Mouse (Mus musculus): ENCODE measurements at regions not wholly inside any gene's neighbourhood (a gene's known extent, or its start where the extent isn't known, plus 50 kb on each side); places are given as distances from the start of the nearest gene placed in this dataset.

- no peak for DNase-seq (ENCODE audit: low read depth, low spot score)
Observed at GRCm38 (mm10) chr12:30647511-30647910, 63.3 kb downstream of the Tmem18 start.

- no peak for DNase-seq (ENCODE audit: low read depth, low spot score)
Observed at GRCm38 (mm10) chr12:30651506-30651905, 67.3 kb downstream of the Tmem18 start.

- no peak for DNase-seq (ENCODE audit: low read depth, low spot score)
Observed at GRCm38 (mm10) chr12:30654347-30655075, 70.3 kb downstream of the Tmem18 start.

DNA sequence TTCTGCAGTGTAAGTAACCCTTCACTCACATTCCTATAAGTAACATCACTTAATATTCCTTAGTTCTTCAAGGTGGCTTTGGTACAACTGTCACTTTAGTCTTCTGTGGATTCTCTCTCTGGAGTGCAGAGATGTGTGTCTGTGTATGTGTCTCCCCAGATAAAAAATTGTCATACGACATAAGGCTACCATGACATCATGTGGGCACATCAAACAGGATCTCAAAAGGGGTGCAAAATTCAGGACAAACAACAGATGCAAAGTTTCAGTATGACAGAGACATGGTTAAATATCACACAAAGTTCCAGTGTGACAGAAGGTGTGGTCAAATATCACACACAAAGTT lies 70.8 kb downstream of the Tmem18 start:
- DNase-seq (ENCODE audit: low read depth, low spot score), result no peak

- peak; percentile 44 for DNase-seq (ENCODE audit: low read depth, low spot score)
Observed at GRCm38 (mm10) chr12:30678826-30679225, 94.6 kb downstream of the Tmem18 start.

- DNase-seq (ENCODE audit: low read depth, low spot score), result no peak
Observed at GRCm38 (mm10) chr12:30690038-30690437, 105.8 kb downstream of the Tmem18 start.

GRCm38 (mm10) chr12:30693540-30693939 lies 109.3 kb downstream of the Tmem18 start:
- peak; percentile 20 for DNase-seq (ENCODE audit: low read depth, low spot score)

DNA sequence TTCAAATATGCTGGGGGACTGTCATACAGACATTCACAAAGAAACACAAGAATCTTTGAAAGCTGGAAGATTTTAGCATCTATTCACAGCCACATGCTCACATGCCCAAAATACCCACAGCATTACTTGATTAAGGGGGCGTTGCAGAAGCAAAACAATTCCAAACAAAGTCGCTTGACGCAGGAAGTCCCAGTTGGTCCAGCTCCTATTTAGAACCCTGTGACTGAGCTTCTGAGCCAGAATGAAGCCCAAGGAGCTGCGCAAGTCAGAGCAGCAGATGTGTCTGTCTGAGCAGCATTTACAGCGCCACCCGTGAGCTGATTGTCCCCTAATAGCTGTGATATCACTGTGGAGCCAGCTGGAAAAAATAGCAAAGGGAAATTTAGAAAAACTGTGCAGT lies 114.0 kb downstream of the Tmem18 start:
- DNase-seq (ENCODE audit: low read depth, low spot score), result no peak

GRCm38 (mm10) chr12:30703691-30704090 lies 119.5 kb downstream of the Tmem18 start:
- no peak for DNase-seq (ENCODE audit: low read depth, low spot score)

DNA sequence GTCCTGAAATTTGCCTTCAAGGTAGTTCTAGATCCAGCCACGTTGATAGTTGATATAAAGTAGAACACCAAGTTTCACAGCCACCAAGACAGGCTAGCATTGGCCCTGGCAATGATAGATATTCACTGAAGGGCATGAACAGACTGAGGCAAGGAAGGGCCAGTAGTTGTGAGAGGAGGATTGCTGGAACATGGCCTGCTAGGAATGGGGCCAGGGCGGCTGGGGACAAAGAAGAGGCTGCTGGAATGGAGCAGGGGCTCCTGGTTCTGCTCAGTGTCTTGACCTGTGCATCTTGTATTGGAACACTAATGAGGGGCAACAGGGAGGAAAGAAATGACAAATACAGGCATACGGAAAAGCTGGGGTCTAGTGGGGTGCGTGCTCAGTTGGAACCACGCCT lies 123.0 kb downstream of the Tmem18 start:
- DNase-seq (ENCODE audit: low read depth, low spot score), result no peak

GRCm38 (mm10) chr12:30708635-30709181 lies 124.5 kb downstream of the Tmem18 start:
- no peak for DNase-seq (ENCODE audit: low read depth, low spot score)

DNA sequence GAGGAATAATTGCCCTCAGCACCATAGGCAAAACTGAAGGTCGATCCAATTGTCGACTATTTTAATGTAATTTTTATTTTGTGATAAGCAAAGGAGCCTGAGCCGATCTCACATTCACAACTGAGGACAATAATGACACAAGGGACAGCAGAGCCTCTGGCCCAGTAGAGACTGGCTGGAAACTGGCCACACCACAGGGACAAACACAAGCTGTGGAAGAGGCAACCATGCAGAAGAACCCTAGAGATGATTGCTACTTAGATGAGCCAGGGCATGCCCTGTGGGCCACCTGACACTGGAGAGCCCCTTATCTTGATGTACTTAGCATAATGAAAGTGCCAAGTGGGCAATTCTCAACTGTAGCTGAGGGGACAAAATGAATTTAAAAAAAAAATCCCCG lies 126.3 kb downstream of the Tmem18 start:
- DNase-seq (ENCODE audit: low read depth, low spot score), result no peak

DNA sequence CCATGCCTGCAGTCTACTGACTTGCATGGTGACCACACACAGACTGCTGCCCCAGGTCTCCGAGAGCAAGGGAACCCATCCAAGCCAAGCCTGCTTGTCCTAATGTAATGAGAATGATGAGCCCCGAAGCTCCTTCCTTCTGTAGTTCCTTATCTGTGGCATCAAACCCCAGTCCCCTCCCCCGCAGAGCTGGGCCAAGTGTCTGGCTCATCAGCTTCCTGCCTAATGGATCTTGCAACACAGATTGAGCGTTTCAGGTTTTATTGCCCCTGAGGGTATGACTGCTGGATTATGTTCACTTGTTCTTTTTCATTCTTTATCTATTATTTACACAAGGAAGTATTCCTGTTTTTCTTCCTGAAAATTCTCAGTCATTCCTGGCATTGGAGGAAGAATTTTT lies 142.5 kb downstream of the Tmem18 start:
- no peak for DNase-seq (ENCODE audit: low read depth, low spot score)

- no peak for DNase-seq (ENCODE audit: low read depth, low spot score)
Observed at GRCm38 (mm10) chr12:30729437-30729836, 145.2 kb downstream of the Tmem18 start.

DNA sequence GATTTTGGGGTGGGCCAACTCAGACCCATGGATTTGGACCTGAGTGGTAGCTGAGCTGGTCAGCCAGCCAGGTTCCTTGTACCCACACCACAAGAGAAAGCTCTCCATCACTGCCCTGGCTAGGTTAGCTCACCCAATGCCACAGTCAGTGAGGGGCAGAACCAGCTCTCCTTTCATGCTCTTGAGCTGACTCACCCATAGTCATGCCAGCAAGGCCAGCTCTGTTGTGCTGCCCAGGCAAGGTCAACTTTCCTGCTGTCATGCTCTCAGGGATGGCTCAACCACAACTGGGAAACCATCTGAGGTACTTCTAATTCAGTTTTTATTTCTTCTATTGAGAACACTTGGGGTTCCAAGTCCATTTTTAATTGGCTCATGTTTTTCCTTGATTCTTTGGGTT lies 116.5 kb upstream of the Alkal2 start:
- no peak for DNase-seq (ENCODE audit: low read depth, low spot score)

GRCm38 (mm10) chr12:30793371-30793770 lies 90.8 kb upstream of the Alkal2 start:
- no peak for DNase-seq (ENCODE audit: low read depth, low spot score)

DNA sequence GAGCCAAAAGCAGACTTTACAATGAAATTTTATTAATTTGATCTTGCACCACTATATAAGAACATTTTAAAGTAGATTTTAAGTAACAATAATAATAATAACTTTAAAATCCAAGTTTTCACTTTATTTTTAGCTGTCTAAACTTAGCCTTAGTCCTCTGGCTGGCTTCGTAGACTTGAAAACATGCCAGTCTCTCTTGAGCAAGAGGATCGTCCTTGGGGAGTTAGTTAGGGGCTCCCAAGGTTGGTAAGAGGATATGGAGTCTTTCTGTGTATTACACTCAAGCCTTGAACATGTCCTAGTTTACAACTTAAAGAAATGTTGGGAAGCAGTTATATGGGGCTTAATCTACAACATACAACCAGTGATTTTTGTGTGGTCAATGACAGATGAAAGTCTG lies 68.0 kb upstream of the Alkal2 start:
- DNase-seq (ENCODE audit: low read depth, low spot score), result no peak

DNA sequence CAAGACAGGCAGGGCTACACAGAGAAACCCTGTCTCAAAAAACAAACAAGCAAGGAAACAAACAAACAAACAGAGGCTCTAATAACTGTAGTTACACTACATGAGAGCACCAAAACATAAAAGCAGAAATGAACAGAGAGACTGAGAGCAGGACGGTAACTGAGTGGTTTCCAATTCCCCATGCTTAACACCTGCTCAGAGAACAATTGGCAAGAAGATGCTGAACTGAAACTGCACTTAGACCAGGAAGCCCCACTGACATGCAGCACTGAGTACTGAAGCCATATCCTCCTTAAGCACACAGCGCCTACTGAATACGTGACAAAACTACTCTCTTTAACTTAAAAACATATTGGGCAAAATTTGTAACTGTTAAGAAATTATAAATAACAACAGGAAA lies 52.7 kb upstream of the Alkal2 start:
- no peak for DNase-seq (ENCODE audit: low read depth, low spot score)

Measured in forelimb bud, embryonic 11.5 days (tissue).